Mouse (Mus musculus) gastrocnemius, postnatal 25 days (tissue): ENCODE results near the gene Zfp383. TPM values are rescaled to one million over a fixed set of nuclear protein-coding genes. Genes with fewer than 3 reads are reported as not detected.
"Not testable (repeated sequence)": the region's sequence is repeated elsewhere in the genome, so short reads cannot be mapped to it uniquely, and the experiment has no call there.

Source experiments
- DNase-seq: peaks from one replicate; pipeline ENCODE4 v3.0.0; 2022
- long read RNA-seq, 2 experiments: library from polyadenylated mRNA; stranded (forward); transcript quantifications; one replicate each; pipeline ENCODE4 v2.0.0; 2021
- total RNA-seq, 2 experiments: library from RNA; stranded (reverse); gene quantifications; 1 replicate in 1 of 2; 2 replicates in 1 of 2; pipeline ENCODE4 v1.2.3; 2021

The Zfp383 gene
- 1 to 10 TPM; 4.9 to 7.2 TPM for total RNA-seq
- long read RNA-seq, experiment 1, partial matches to known transcripts = 0 of 3 reads
- long read RNA-seq, experiment 1, other reads (novel, unspliced or antisense) = 1 of 3 reads
- long read RNA-seq, experiment 2, partial matches to known transcripts = 0 of 2 reads
- long read RNA-seq, experiment 2, other reads (novel, unspliced or antisense) = 1 of 2 reads

DNA sequence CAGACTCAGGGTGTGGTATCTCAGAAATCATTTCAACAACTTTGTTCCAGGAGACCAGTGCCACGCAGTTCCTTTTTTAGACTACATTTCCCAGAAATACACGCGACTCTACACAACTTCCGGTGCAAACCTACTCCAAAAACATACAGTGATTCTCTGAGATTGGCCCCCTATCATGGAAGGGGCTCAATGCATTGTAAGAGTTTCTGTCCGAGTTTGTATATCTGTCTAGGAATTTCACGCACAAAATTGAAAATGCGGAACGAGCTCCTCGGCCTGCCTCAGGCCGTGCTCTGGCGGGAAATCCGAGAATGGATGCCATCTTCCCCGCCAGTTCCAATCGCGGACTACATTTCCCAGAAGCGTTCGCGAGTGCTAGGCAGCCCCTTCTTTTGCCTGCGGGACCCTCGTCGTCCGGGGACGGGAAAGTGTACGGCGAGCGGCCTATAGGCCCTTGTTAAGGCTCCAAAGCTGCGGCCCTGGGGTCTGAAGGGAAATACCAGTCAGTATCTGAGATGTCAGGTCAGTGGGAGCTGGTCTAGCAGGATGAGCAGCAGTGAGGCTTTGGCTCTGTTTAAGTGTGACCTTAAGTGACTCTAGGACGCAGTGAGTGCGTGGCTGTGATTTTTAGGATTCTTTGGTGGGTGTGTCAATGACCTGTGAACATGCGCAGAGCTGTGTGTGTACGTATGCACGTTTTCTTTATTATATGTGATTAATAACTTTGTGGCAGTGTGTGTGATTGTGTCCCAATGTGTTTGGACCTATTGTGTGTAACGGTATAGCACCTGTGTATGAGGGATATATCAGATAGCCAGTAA is at the start of gene Zfp383:
Zfp383 (plus strand) TSS at position 94 of the 821 bp plus-strand sequence.
- DNase-seq = peak; percentile 81

DNA sequence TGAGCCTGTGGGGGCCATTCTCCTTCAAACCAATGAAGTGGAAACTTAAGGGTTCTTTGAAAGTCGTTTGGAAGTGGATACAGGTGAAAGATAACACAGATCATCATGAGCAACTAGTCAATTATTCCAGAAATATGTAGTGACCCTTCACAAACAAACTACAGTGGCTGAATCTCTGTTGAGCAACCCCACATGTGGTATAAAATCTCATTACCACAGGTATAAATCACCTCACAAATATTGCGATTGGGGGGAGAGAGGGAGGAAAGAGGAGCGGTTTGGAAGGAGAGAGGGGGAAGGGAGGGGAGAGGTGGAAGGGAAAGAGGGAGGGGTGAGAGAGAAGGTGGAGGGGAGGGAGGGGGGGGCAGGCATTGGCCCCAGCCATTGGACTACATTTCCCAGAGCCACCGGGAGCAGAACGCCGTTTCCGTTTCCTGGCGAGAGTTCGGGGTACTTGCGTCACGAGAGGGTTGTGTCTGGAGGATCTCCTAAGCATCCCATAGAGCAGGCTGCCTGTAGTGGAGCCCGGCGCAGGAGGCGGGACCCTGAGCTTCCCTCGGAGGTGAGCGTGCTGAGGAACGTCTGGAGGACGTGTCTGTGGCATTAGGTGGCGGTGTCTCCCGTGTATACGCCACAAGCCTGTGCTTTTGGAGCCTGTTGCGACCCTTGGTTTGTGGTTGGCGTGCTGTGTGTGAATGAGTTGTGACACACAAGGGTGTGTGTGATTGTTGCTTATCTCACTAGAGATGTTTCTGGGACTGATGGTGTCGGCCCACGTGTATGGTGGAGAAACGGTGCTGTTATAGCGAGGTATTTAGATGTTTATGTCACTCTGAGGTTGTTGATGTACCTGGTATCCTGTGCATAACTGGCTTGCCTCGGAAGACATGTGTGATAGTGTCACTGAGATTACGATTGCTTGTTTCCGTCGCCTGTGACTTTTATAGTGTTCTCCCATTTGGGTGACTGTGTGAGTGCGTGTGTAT is 48.2 kb upstream of the Zfp383 start, which contains the start of gene Zfp420:
Zfp420 (plus strand) TSS at position 448 of the 986 bp plus-strand sequence.
- peak; percentile 86 for DNase-seq

DNA sequence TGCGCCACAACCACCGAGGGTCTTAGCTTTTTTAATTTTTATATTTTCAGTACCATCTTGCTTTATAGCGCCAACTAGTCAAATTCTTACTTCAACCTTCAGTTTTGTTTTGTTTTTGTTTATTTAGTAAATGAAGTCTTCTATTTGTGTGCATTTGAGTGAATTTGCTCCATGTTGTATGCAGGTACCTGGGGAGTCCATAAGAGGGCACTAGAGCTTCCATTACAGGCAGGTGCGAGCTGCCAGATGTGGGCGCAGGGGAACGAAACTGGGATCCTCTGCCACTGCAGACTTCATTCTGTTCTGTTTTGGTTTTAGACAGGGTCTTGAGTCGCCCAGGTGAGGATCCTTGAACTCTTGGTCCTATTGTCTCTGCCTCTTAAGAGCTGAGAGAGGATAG is 46.4 kb upstream of the Zfp383 start:
- DNase-seq = no peak

DNA sequence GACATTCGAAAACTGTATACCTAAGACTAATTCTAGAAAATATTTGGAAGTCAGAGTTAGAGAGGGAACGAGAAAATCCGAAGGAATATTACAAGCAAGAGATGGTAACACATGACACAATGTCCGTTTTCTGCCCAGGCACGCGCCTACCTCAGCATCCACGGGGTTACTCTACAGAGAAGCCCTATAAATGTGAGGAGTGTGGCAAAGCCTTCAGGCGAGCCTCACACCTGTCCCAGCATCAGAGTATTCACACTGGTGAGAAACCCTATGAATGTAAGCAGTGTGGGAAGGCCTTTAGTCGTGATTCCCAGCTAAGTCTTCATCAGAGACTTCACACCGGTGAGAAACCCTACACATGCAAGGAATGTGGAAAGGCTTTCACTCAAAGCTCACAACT is 33.8 kb upstream of the Zfp383 start:
- no peak for DNase-seq

DNA sequence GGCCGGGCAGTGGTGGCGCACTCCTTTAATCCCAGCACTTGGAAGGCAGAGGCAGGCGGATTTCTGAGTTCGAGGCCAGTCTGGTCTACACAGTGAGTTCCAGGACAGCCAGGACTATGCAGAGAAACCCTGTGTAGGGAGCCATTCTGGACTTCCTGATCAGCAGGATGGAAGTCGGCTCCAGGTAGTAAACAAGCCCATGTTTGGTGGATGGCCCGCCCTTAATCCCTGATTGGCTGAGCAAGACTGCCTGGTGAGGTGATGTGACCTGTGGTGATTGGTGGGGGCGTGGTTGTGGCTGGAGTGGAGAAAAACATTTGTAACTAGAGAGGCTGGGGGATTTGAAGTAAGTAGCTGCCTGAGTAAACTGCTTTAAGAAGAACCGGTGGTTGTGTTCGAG is 30.5 kb upstream of the Zfp383 start:
- DNase-seq = not testable (repeated sequence)

DNA sequence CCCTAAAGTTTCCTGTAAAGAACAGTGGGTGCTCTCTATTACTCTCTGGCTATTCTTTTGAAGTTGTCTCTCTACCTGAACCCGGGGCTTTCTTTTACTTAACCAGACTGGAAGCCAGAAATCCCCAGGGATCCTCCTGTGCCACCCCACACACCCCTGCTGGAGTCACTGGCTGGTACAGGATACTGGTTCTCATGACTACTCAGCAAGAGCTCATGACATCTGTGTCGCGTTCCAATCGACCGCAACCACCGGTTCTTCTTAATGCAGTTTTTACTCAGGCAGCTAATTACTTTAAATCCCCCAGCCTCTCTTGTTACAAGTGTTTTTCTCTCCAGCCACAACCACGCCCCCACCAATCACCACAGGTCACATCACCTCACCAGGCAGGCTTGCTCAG is 28.0 kb upstream of the Zfp383 start:
- no peak for DNase-seq

DNA sequence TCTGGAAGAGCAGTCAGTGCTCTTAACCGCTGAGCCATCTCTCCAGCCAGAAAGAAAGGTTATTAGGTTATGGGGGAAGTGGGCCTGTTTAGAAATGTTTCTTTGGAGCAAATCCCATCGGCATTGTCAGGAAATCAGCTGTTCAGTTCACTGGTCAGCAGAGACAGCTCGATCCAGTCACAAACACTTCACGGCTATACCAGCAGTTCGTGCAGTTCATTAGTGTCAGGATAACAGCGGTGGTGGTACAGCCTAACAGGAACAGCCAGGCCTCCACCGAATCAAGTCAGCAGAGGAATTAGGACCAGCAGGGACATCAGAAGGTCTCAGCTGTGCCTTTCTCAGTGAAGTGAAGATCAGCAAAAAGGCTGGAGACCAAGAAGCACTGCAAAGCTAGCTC is 27.1 kb upstream of the Zfp383 start:
- DNase-seq = no peak

DNA sequence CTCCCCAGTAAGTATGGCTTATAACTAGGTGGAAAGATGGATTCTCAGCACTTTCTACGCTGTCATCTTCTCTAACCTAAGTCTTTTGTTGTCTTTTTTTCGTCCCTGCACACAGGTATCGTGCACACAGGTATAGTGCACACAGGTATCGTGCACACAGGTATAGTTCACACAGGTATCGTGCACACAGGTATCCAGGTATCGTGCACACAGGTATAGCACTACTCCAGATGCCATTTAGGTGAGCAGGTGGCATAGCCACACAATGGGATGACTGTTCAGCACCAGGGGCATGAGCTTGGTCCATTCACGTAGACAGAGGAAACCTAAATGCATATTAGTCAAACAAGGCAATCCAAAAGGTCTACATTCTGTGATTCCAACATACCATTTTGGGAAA is 17.5 kb upstream of the Zfp383 start:
- DNase-seq = no peak

DNA sequence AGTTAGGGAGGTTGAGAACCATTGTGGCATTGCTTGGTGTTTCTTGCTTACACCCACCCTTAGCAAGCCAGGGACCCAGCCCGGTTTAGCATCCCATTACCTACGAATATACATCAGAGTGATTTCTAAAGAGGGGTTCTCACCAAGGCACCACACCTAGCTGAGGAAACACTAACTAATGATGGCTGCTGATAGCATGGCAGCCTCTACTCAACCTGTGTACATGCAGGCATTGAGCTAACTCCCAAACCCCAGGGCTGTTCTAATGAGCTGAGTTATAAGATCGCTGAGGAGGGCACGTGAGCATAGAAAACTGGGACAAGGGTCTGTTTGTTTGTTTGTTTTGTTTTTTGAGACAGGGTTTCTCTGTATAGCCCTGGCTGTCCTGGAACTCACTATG is 15.3 kb upstream of the Zfp383 start:
- DNase-seq = no peak

DNA sequence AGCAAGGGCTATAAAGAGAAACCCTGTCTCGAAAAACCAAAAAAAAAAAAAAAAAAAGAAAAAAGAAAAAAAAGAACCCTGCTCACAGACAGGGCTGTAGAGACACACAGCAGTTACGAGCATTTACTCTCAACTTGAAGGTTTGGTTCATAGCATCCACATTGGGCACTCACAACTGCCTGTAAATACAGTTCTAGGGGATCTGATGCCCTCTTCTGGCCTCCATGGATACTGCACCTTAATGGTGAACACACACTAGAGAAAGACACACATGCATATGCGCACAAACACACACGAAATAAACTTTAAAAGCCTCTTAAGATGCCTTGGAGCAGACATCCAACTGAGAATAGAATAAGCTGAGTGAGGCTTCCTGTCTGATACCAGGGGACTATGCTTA is 9.7 kb upstream of the Zfp383 start:
- DNase-seq = no peak

DNA sequence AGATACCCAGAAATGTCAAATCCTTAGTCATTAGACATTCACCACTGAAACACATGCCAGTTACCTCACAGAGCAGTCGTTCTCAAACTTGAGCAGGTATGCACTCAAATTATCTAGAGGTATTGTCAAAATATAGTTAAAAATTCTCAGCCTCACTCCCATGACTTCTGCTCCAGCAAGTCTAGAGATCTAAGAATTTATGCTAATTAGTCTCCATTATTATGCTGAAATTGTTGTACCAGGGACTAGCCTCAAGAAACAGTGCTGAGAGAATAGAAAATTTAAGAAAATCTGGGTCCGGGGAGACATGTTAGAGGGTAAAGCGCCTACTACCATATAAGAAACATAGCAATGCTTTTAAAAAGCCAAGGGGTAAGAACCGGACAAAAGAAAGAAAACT is 3.9 kb upstream of the Zfp383 start:
- no peak for DNase-seq

DNA sequence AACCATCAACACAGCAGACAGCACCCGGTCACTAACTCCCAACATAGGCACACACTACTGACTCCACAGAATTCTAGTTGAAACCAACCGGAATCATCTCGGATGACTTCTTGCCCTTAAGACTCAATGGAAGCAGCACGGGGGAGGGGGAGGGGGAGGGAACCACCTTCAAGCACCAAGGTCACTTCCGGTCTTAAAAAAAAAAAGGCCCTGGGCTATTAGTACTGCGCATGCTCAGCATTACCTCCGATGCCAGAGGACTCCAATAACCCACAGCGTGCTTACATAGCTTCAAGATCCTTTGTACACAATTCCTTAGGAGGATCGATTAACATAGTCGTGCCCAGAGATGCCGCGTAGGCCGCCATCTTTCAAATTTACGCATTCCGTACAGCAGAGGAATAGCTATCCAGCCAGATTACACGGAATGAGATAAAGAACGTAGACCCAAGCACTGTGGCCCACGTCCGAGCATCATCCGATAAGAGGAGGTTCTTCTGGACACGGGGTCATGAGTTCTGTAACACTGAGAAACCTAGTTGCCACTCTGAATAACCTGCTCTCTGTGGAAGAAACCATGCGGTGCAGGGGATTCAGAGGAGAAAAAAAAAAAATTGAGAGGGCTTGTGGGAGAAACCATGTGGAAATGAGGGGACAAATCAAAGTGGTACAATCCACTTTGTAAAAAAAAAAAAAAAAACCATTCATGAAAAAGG is 1.9 kb upstream of the Zfp383 start, which contains the start of gene Zfp27:
Zfp27 (minus strand) TSS at position 607 of the 716 bp plus-strand sequence.
- DNase-seq = peak; percentile 76

DNA sequence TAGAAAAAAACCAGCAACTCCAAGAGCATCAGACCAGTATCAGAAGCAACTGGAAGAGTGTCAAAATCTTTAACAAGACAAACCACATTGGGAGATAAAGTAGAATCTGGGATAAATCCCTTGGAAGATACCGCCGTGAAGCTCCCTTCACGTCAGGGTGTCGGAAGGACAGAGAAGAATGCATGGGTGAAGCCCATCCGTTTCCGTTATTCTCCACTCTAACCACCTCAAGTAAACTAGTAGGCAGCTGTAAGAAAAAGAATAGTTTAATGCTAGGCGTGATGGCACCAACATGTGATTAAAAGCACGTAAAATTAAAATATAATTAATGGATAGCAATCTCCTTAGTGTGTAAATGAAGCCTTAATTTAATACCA is 1.4 kb upstream of the Zfp383 start:
- DNase-seq = no peak

DNA sequence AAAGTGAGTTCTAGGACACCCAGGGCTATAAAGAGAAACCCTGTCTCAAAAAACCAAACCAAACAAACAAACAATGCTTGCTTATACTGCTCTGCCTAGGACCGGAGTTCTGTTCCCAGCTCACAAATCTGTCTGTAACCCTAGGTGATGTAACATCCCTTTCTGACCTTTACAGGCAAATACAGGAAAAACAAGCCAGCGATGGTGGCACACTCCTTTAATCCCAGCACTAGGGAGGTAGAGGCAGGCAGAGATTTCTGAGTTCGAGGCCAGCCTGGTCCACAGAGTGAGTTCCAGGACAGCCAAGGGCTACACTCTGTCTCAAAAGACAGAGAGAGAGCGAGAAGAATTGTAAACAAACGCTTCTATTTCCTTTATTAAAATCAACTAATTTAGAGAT is 817 bp upstream of the Zfp383 start:
- DNase-seq = no peak

DNA sequence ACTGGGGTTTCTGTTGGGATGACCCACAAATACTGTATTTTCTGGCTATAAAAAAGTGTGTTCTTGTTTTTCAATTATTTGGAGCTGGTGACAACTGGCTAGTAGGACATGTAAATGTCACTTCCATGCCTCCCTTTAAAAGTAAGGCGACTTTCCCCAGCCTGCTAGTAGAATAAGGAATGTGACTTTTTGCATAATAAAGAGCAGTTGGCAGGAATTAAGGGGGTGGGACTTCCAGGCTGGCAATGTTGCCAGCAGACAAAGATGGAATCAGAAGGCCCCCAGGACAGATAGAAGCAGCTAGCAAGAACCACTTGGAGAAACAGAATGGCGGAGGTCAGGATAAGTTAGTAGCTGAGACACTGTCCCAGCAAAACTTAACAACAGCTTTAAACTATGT is 2.2 kb downstream of the Zfp383 start:
- no peak for DNase-seq

DNA sequence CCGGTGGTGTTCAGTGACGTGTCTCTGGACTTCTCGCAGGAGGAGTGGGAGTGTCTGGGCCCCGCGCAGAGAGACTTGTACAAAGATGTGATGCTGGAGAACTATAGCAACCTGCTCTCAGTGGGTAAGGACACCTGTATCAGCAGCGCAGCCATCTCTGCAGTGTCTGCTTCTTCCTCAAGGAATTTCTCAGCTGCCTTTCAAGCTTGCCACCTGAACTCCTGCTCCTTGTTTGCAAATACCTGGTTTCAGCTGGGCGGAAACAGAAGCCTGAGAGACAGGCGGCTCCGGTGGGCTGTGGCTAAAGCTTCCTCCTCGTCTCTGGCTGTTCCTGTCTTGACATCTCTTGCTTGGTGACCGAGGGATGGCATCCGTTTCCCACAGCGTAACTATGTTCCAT is 4.1 kb downstream of the Zfp383 start:
- DNase-seq = no peak

DNA sequence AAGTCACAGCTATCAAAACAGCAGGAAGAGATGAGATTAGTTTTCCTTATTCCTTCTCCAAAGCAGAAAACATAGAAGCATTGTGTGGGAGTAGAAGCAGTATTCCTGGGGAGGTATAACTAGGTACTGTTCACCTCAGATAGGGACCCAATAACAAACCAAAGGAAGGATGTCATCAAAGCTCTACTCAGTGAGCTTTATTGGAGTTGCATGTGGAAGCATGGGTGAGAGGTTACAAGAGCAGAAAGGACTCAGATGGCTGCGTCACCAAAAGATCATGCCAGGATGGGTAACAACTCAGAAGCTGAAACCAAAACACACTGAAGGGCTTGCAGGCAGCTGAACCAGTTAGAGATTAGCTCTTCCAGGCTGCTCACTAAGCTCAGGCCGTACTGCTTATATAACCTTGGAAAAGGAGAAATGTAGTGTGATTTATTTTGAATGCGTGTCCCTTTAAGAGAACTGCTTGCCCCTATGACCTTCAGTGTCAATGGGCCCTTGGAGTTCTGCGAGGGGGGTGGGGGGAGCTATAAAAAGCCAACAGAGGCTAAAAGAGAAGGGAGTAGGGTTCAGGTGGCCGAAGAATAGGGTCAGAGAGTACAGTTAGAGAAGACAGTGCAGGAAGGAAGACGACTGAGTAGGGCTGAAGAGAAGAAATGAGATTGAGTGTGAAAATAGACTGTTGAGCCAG is 9.5 kb downstream of the Zfp383 start:
- peak; percentile 41 for DNase-seq

DNA sequence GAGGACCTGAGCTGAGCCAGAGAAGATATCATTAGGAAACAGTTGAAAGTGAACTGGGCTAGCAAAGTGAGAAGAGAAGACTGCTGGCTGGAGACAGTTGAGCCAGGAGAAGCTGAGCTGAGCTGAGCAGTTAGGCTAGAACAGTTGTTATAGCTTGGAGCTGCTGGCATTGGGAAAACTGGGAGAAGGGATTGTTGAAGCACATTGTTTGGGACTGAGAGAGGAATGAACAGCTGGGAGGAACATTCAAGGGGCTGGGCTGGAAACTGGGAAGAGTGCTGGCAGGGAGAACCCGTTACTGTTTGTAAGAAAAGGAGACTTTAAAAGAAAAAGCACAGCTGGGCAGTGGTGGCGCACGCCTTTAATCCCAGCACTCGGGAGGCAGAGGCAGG is 10.0 kb downstream of the Zfp383 start:
- peak; percentile 30 for DNase-seq

DNA sequence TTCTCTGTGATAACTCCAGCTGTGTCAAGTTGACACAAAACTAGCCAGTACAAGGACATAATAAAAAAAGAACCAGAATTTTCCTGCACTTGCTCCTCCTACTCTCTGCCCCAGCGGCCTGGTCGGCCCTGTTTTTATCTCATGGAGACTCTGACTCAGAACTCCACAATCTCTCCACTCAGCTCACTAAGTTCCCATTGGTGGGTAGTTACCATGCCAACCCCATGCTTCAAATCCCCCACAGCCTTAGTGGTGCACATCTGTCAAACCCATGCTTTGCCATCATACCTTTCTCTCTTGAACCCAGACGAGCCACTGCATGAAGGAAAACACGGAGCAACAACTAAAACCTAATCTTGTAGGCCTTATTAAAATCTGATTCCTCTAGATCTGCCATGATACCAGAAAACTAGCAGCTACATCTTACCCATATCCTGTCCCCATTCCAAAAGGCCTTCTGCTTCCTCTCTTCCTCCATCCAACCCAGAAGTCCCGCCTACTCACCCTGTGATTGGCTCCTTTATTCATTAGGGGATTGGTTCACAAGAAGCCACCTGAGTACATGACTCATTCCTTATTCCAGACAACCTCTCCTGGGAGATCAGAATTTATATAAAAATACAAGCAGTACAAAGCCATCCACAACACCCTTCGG is 13.5 kb downstream of the Zfp383 start:
- no peak for DNase-seq

DNA sequence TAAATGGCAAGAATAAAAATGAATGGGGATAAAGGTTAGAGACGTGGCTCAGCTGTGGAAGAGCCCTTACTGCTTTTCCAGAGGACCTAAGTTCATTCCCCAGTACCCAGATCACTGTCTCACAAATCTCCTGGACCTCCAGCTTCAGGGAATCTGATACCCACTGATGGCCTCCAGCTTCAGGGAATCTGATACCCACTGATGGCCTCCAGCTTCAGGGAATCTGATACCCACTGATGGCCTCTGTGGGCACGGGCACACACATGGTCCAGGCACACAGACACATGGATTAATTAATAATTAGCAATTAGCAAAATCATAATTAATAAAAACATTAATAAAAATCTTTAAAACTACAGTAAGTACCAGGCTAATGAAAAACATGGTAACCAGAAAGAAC is 14.8 kb downstream of the Zfp383 start:
- DNase-seq = peak; percentile 64

DNA sequence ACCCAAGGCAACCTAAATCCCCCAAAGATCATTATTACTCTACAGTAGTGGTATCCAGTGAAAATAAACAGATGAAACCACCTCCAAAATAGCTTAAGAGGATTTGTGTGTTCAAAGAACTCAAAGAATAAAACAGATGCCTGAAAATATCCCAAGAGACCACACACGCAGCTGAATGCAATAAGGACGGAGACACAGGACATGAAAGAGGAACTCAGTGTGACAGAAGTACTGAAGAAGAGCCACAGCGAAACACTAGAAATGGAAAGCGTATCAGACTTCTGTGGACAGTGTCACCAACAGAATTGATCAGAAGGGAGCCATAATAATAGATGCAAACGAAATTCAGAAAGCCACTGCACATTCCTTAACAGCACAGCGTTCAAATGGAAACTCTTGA is 30.8 kb downstream of the Zfp383 start:
- no peak for DNase-seq
